Mouse (Mus musculus) regulatory T cell (primary cell): ENCODE measurements at regions not wholly inside any gene's neighbourhood (a gene's known extent, or its start where the extent isn't known, plus 50 kb on each side); places are given as distances from the start of the nearest gene placed in this dataset.
"Not testable (repeated sequence)": the region's sequence is repeated elsewhere in the genome, so short reads cannot be mapped to it uniquely, and the experiment has no call there.

ENCODE experiments used
- in situ Hi-C: fragments of 300-600 bp; cut with MboI, MseI; formaldehyde crosslinking; loops from one replicate; pipeline ENCODE4 v1.15.1; 2025; ENCODE audit warnings: high pct_unique_total_duplicates

- in situ Hi-C loops: loop anchor here (5.0 kb wide), 1 partner anchor 330 kb away; no protein-coding TSS in a partner anchor
Observed at GRCm38 (mm10) chr4:122207487-122207886, 481.6 kb upstream of the 9530002B09Rik start.

- in situ Hi-C loops: not testable (repeated sequence)
Observed at GRCm38 (mm10) chr4:122248199-122248796, 440.8 kb upstream of the 9530002B09Rik start.
